Comparison of ENCODE assay signal across 8 mouse cellular contexts in the genomic region with DNA sequence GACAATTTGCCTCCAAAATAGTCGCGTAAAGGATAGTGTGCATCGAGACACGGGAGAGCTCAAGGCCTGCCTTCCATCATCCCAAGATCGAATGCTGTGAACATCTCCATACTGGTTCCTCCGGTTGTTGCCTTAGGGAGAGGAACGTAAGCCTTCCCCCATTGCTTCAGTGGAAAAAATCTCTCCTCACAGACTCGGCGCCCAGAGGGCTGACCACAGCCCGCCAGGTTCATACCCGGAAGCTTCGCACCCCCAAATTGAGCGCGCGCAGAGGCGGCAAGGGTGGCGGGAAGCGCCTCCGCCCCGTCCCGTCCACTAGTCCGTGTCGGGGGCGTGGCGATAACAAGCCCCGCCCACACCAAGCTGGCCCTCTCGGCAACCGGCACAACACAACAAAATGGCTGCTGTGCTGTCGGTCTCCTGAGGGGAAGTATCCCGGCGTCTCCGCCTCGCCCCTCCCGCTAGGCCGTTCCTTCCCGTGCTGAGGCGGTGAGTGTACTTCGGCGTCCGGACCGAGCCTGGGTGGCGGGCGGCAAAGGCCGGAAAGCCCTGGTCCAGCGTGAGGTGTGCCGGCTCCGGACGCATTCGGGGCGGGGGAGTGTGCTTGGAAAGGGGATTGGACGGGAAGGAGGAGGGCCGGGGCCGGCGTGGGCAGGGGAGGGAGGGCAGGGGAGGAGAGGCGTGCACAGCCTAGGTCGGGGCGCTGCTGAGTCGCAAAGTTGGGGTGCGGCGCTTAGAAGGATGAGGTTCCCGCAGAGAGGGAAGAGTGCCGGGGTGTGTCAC. TPM values are rescaled to one million over a fixed set of nuclear protein-coding genes. Genes with fewer than 3 reads are reported as not detected.
DNase-seq lines count a peak whose midpoint lies in the region; ATAC-seq lines count a peak whose summit lies in the region.

A gene (plus strand): TSS at position 352 of the 783 bp plus-strand sequence.

- H3K4me1 ChIP-seq in forebrain, embryonic 10.5 days: peaks cover 17% of the 10 kb centered on the region
- peaks cover 8% of the 10 kb centered on the region for H3K4me1 ChIP-seq in heart, embryonic 15.5 days (replicated peaks)
- peaks cover 40% of the 10 kb centered on the region for H3K4me1 ChIP-seq in liver, embryonic 15.5 days (replicated peaks)
- peaks cover 3% of the 10 kb centered on the region; the same call in 1 of the 2 replicates for H3K4me1 ChIP-seq in neural tube, embryonic 12.5 days

- ATAC-seq in CD4-positive, CD25-positive, alpha-beta regulatory T cell, adult 4 months: peak; percentile 77
- ATAC-seq in heart, embryonic 15.5 days (replicated peaks; ENCODE audit: insufficient number of reproducible peaks, insufficient read depth, low FRiP score, low read depth): peak; percentile 95
- ATAC-seq in liver, embryonic 15.5 days (ENCODE audit: insufficient read depth): peak; percentile 93
- ATAC-seq in neural tube, embryonic 12.5 days (ENCODE audit: low FRiP score, low read depth): peak; percentile 95

- peak; percentile 83 for DNase-seq in c-Kit-negative CD71-positive TER-119-positive erythroid progenitor cells, embryonic 14.5 days (ENCODE audit: low read depth, low spot score)
- peak; percentile 93 for DNase-seq in forebrain, embryonic 10.5 days (ENCODE audit: extremely low spot score, low spot score)
- peak; percentile 95 to 99 for DNase-seq in kidney, postnatal 36 days
- peak; percentile 81 for DNase-seq in telencephalon, adult 2 months (ENCODE audit: low read depth, low spot score)

- no peaks in the 10 kb centered on the region for H3K27me3 ChIP-seq in forebrain, embryonic 10.5 days (ENCODE audit: poor library complexity, severe bottlenecking)
- no peaks in the 10 kb centered on the region for H3K27me3 ChIP-seq in heart, embryonic 15.5 days
- H3K27me3 ChIP-seq in liver, embryonic 15.5 days: no peaks in the 10 kb centered on the region
- H3K27me3 ChIP-seq in neural tube, embryonic 12.5 days (replicated peaks): no peaks in the 10 kb centered on the region

- peak within 1 kb of the TSS; percentile 83 for H3K4me2 ChIP-seq in heart, embryonic 15.5 days
- peak within 1 kb of the TSS; percentile 93 for H3K4me2 ChIP-seq in liver, embryonic 15.5 days
- H3K4me2 ChIP-seq in neural tube, embryonic 12.5 days (replicated peaks): peak within 1 kb of the TSS; percentile 77

- under 1% methylated on average over 62 of the region's 62 CpGs for WGBS in forebrain, embryonic 10.5 days
- WGBS in heart, embryonic 15.5 days: under 1% methylated on average over 62 of the region's 62 CpGs
- under 1% methylated on average over 62 of the region's 62 CpGs for WGBS in liver, embryonic 15.5 days (ENCODE audit: insufficient replicate concordance)
- under 1% methylated on average over 60 of the region's 62 CpGs for WGBS in neural tube, embryonic 12.5 days

- peak within 1 kb of the TSS; percentile 85 for H3K4me3 ChIP-seq in forebrain, embryonic 10.5 days
- H3K4me3 ChIP-seq in heart, embryonic 15.5 days: peak within 1 kb of the TSS; percentile 79
- H3K4me3 ChIP-seq in liver, embryonic 15.5 days (replicated peaks): peak within 1 kb of the TSS; percentile 85
- peak within 1 kb of the TSS; percentile 80 for H3K4me3 ChIP-seq in neural tube, embryonic 12.5 days

- H3K27ac ChIP-seq in forebrain, embryonic 10.5 days: peak within 1 kb of the TSS; percentile 93
- peak within 1 kb of the TSS; percentile 80 for H3K27ac ChIP-seq in heart, embryonic 15.5 days
- peak within 1 kb of the TSS; percentile 94 for H3K27ac ChIP-seq in liver, embryonic 15.5 days (replicated peaks)
- peak within 1 kb of the TSS; percentile 68 for H3K27ac ChIP-seq in neural tube, embryonic 12.5 days

- H3K9me3 ChIP-seq in forebrain, embryonic 10.5 days: no peaks in the 10 kb centered on the region
- no peaks in the 10 kb centered on the region for H3K9me3 ChIP-seq in heart, embryonic 15.5 days (replicated peaks)
- no peaks in the 10 kb centered on the region for H3K9me3 ChIP-seq in liver, embryonic 15.5 days (replicated peaks)
- no peaks in the 10 kb centered on the region for H3K9me3 ChIP-seq in neural tube, embryonic 12.5 days

- peaks cover 7% of the 10 kb centered on the region for H3K36me3 ChIP-seq in forebrain, embryonic 10.5 days (replicated peaks)
- no peaks in the 10 kb centered on the region for H3K36me3 ChIP-seq in heart, embryonic 15.5 days
- H3K36me3 ChIP-seq in liver, embryonic 15.5 days (replicated peaks): no peaks in the 10 kb centered on the region
- peaks cover 4% of the 10 kb centered on the region; the same call in 1 of the 2 replicates for H3K36me3 ChIP-seq in neural tube, embryonic 12.5 days

- peak within 1 kb of the TSS; percentile 78 for H3K9ac ChIP-seq in heart, embryonic 15.5 days
- H3K9ac ChIP-seq in liver, embryonic 15.5 days: peak within 1 kb of the TSS; percentile 84
- peak within 1 kb of the TSS; percentile 78 for H3K9ac ChIP-seq in neural tube, embryonic 12.5 days

RNA-seq across cellular contexts. Expression of the gene that starts here (rescaled TPM):
- 100 to 1,000 TPM; 161 to 175 TPM for polyA plus RNA-seq in CD4-positive, CD25-positive, alpha-beta regulatory T cell, adult 4 months (2017; shearing (Covaris generic))
- polyA plus RNA-seq in forebrain, embryonic 10.5 days (2016; fragmentation: Nextera tagmentation; extraction: Ambion mirVana): 29.5 and 29.9 TPM in 2 replicates
- polyA plus RNA-seq in heart, embryonic 15.5 days (2015; fragmentation: Nextera tagmentation; extraction: Ambion mirVana): 14.4 and 18.0 TPM in 2 replicates
- 8.5 and 8.6 TPM in 2 replicates for polyA plus RNA-seq in liver, embryonic 15.5 days (2015; fragmentation: Nextera tagmentation; extraction: Ambion mirVana)
- 20.0 and 21.7 TPM in 2 replicates for polyA plus RNA-seq in neural tube, embryonic 12.5 days (2016; fragmentation: Nextera tagmentation; extraction: Ambion mirVana)

Comparison
In these comparisons a context has a peak if more than half of its experiments do, and no peak if none do; other contexts are left out.
1. Peak in every context shown above with its lines: DNase-seq, ATAC-seq, H3K4me3 ChIP-seq and H3K27ac ChIP-seq.